Mouse (Mus musculus): ENCODE measurements around the gene Coro2b. TPM values are rescaled to one million over a fixed set of nuclear protein-coding genes. Genes with fewer than 3 reads are reported as not detected.

Gene Coro2b
- polyA plus RNA-seq, 1 experiment from 2014 or later: 6.9 TPM

DNA sequence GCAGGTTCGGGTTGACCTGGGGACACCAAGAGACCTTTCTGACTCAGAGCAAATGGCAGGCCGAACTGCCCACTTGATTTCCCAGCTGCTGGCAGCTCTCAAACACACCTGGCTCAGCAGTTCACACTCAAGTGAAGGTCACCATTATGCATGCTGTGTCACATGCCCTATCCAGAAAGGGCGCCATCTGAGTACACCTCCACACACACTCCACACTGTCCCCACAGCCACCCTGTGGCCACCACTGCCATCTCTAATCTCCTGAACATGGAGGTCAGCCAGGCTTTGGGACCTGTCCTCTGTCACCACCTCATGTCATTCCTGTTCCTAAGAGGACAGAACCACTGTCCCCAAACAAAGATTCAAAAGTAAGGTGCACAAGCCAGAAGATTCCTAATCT is 35.3 kb downstream of the Coro2b start:
- H3K27me3 ChIP-seq (ENCODE audit: control insufficient read depth, insufficient read depth, low read length): no peaks in the 10 kb centered on the region
- no peak overlapping the region for H3K4me2 ChIP-seq (ENCODE audit: low read length)
- no peak overlapping the region for H3K9ac ChIP-seq (ENCODE audit: low read length)
- H3K4me1 ChIP-seq (ENCODE audit: control insufficient read depth in 2 of 2, insufficient read depth in 2 of 2, low read length in 2 of 2): peaks cover 19 to 21% of the 10 kb centered on the region in 2 experiments
- WGBS: 78% methylated on average over 3 of the region's 3 CpGs
- no peaks in the 10 kb centered on the region for H3K9me3 ChIP-seq (ENCODE audit: control insufficient read depth, low read length)
- H3K4me3 ChIP-seq (ENCODE audit: control insufficient read depth in 1 of 2, insufficient read depth in 1 of 2, low read depth in 1 of 2, low read length in 2 of 2): no peak overlapping the region
- H3K36me3 ChIP-seq (ENCODE audit: control insufficient read depth, insufficient read depth, low read length): no peaks in the 10 kb centered on the region
- ATAC-seq (ENCODE audit: insufficient number of reproducible peaks, insufficient read depth, low FRiP score, low read depth): no peak
- no peak overlapping the region for H3K27ac ChIP-seq (replicated peaks in 1 of 2; ENCODE audit: control insufficient read depth in 1 of 2, insufficient read depth in 1 of 2, low read depth in 2 of 2, low read length in 2 of 2)

GRCm38 (mm10) chr9:62500007-62500406 is 36.8 kb downstream of the Coro2b start:
- Histone ChIP-seq H3K4me2 (ENCODE audit: low read length) (no peak overlapping the region), H3K4me3 (ENCODE audit: control insufficient read depth in 1 of 2, insufficient read depth in 1 of 2, low read depth in 1 of 2, low read length in 2 of 2) (no peak overlapping the region), H3K4me1 (ENCODE audit: control insufficient read depth in 2 of 2, insufficient read depth in 2 of 2, low read length in 2 of 2) (peaks cover 9 to 12% of the 10 kb centered on the region in 2 experiments; a peak in 3 of 4 replicates), H3K9ac (ENCODE audit: low read length) (no peak overlapping the region), H3K27ac (replicated peaks in 1 of 2; ENCODE audit: control insufficient read depth in 1 of 2, insufficient read depth in 1 of 2, low read depth in 2 of 2, low read length in 2 of 2) (no peak overlapping the region), H3K9me3 (ENCODE audit: control insufficient read depth, low read length) (no peaks in the 10 kb centered on the region), H3K27me3 (ENCODE audit: control insufficient read depth, insufficient read depth, low read length) (no peaks in the 10 kb centered on the region), H3K36me3 (ENCODE audit: control insufficient read depth, insufficient read depth, low read length) (no peaks in the 10 kb centered on the region)
- no peak for ATAC-seq (ENCODE audit: insufficient number of reproducible peaks, insufficient read depth, low FRiP score, low read depth)
- 77% methylated on average over 4 of the region's 4 CpGs for WGBS

- Histone ChIP-seq H3K4me3 (ENCODE audit: control insufficient read depth in 1 of 2, insufficient read depth in 1 of 2, low read depth in 1 of 2, low read length in 2 of 2) (no peak overlapping the region), H3K36me3 (ENCODE audit: control insufficient read depth, insufficient read depth, low read length) (no peaks in the 10 kb centered on the region), H3K27me3 (ENCODE audit: control insufficient read depth, insufficient read depth, low read length) (no peaks in the 10 kb centered on the region), H3K27ac (replicated peaks in 1 of 2; ENCODE audit: control insufficient read depth in 1 of 2, insufficient read depth in 1 of 2, low read depth in 2 of 2, low read length in 2 of 2) (no peak overlapping the region), H3K4me2 (ENCODE audit: low read length) (no peak overlapping the region), H3K9ac (ENCODE audit: low read length) (no peak overlapping the region), H3K4me1 (ENCODE audit: control insufficient read depth in 2 of 2, insufficient read depth in 2 of 2, low read length in 2 of 2) (peaks cover 6 to 10% of the 10 kb centered on the region in 2 experiments; a peak in 3 of 4 replicates), H3K9me3 (ENCODE audit: control insufficient read depth, low read length) (no peaks in the 10 kb centered on the region)
- 88% methylated on average over 6 of the region's 6 CpGs for WGBS
- no peak for ATAC-seq (ENCODE audit: insufficient number of reproducible peaks, insufficient read depth, low FRiP score, low read depth)
These were observed 37.9 kb downstream of the Coro2b start for GRCm38 (mm10) chr9:62498945-62499344.

- H3K36me3 ChIP-seq (ENCODE audit: control insufficient read depth, insufficient read depth, low read length): no peaks in the 10 kb centered on the region
- H3K4me2 ChIP-seq (ENCODE audit: low read length): no peak overlapping the region
- ATAC-seq (ENCODE audit: insufficient number of reproducible peaks, insufficient read depth, low FRiP score, low read depth): 0 out of 2 replicates have a peak, but pooled peaks have one; percentile 51
- H3K4me3 ChIP-seq (ENCODE audit: control insufficient read depth in 1 of 2, insufficient read depth in 1 of 2, low read depth in 1 of 2, low read length in 2 of 2): no peak overlapping the region
- H3K27ac ChIP-seq (replicated peaks in 1 of 2; ENCODE audit: control insufficient read depth in 1 of 2, insufficient read depth in 1 of 2, low read depth in 2 of 2, low read length in 2 of 2): peak overlapping the region; percentile 59 to 61
- H3K9ac ChIP-seq (ENCODE audit: low read length): no peak overlapping the region
- H3K9me3 ChIP-seq (ENCODE audit: control insufficient read depth, low read length): no peaks in the 10 kb centered on the region
- H3K4me1 ChIP-seq (ENCODE audit: control insufficient read depth in 2 of 2, insufficient read depth in 2 of 2, low read length in 2 of 2): peaks cover 5 to 9% of the 10 kb centered on the region in 2 experiments; a peak in 3 of 4 replicates
- H3K27me3 ChIP-seq (ENCODE audit: control insufficient read depth, insufficient read depth, low read length): no peaks in the 10 kb centered on the region
- 59% methylated on average over 18 of the region's 18 CpGs for WGBS
These were observed 39.4 kb downstream of the Coro2b start for GRCm38 (mm10) chr9:62497135-62498092.

DNA sequence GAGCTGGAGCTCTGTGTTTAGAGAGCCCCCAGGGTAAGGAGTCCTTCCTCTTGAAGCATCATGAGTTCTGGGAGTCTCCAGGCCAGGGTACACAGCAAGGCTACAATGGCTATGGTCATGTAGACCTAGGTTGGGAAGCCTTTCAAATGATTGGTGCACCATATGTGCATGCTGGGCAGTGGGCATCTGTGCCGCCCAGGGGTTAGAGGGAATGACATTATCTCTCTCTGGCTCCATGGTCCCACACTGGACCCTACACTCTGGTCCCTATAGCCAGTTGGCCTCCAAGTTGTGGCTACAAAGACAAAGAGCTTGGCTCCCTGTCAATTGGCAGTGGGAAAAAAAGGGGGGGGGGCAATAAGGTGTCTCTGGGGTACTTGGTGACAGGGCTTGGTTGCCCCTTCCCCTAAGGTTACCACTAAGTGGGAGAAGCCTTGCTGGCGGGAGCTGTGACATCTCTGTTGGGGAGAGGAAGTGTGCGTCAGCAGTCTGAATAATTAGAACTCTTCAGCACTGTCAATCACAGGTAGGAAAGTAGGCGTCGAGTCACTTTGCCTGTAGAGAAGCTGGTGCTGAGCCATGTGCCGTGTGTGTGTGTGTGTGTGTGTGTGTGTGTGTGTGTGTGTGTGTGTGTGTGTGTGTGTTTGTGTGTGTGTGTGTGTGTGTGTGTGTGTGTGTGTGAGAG is 44.4 kb downstream of the Coro2b start:
- no peak overlapping the region for H3K4me3 ChIP-seq (ENCODE audit: control insufficient read depth in 1 of 2, insufficient read depth in 1 of 2, low read depth in 1 of 2, low read length in 2 of 2)
- H3K36me3 ChIP-seq (ENCODE audit: control insufficient read depth, insufficient read depth, low read length): no peaks in the 10 kb centered on the region
- no peak overlapping the region for H3K4me2 ChIP-seq (ENCODE audit: low read length)
- WGBS: 38% methylated on average over 6 of the region's 6 CpGs
- no peaks in the 10 kb centered on the region for H3K9me3 ChIP-seq (ENCODE audit: control insufficient read depth, low read length)
- H3K4me1 ChIP-seq (ENCODE audit: control insufficient read depth in 2 of 2, insufficient read depth in 2 of 2, low read length in 2 of 2): peaks cover 4 to 7% of the 10 kb centered on the region in 2 experiments; a peak in 3 of 4 replicates
- no peak for ATAC-seq (ENCODE audit: insufficient number of reproducible peaks, insufficient read depth, low FRiP score, low read depth)
- H3K9ac ChIP-seq (ENCODE audit: low read length): no peak overlapping the region
- no peak overlapping the region for H3K27ac ChIP-seq (replicated peaks in 1 of 2; ENCODE audit: control insufficient read depth in 1 of 2, insufficient read depth in 1 of 2, low read depth in 2 of 2, low read length in 2 of 2)
- H3K27me3 ChIP-seq (ENCODE audit: control insufficient read depth, insufficient read depth, low read length): no peaks in the 10 kb centered on the region

DNA sequence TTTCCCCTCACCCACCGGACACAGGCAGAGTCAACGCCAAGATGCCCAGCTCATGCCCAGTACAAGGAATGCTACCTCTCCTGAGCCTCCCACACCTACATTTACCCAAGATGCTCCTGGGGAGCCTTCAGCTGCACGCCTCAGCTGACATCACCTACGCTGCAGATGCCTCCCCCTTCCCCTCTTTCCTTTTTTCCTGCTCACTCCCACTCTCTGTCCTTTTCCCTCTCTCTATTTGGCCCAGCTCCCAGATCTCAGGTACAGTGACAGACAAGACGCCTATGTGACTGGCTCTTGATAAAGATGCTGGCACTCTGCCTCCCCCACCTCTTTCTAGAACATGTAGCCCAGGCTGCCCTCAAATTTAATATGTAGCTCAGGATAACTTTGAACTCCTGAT is 45.2 kb downstream of the Coro2b start:
- no peak for ATAC-seq (ENCODE audit: insufficient number of reproducible peaks, insufficient read depth, low FRiP score, low read depth)
- Histone ChIP-seq H3K27me3 (ENCODE audit: control insufficient read depth, insufficient read depth, low read length) (no peaks in the 10 kb centered on the region), H3K36me3 (ENCODE audit: control insufficient read depth, insufficient read depth, low read length) (no peaks in the 10 kb centered on the region), H3K9ac (ENCODE audit: low read length) (no peak overlapping the region), H3K4me3 (ENCODE audit: control insufficient read depth in 1 of 2, insufficient read depth in 1 of 2, low read depth in 1 of 2, low read length in 2 of 2) (no peak overlapping the region), H3K9me3 (ENCODE audit: control insufficient read depth, low read length) (no peaks in the 10 kb centered on the region), H3K4me1 (ENCODE audit: control insufficient read depth in 2 of 2, insufficient read depth in 2 of 2, low read length in 2 of 2) (peaks cover 4 to 7% of the 10 kb centered on the region in 2 experiments; a peak in 3 of 4 replicates), H3K27ac (replicated peaks in 1 of 2; ENCODE audit: control insufficient read depth in 1 of 2, insufficient read depth in 1 of 2, low read depth in 2 of 2, low read length in 2 of 2) (no peak overlapping the region), H3K4me2 (ENCODE audit: low read length) (no peak overlapping the region)
- WGBS: 69% methylated on average over 5 of the region's 5 CpGs

GRCm38 (mm10) chr9:62491104-62491503 is 45.7 kb downstream of the Coro2b start:
- Histone ChIP-seq H3K27ac (replicated peaks in 1 of 2; ENCODE audit: control insufficient read depth in 1 of 2, insufficient read depth in 1 of 2, low read depth in 2 of 2, low read length in 2 of 2) (no peak overlapping the region), H3K4me3 (ENCODE audit: control insufficient read depth in 1 of 2, insufficient read depth in 1 of 2, low read depth in 1 of 2, low read length in 2 of 2) (no peak overlapping the region), H3K4me2 (ENCODE audit: low read length) (no peak overlapping the region), H3K9ac (ENCODE audit: low read length) (no peak overlapping the region), H3K27me3 (ENCODE audit: control insufficient read depth, insufficient read depth, low read length) (no peaks in the 10 kb centered on the region), H3K4me1 (ENCODE audit: control insufficient read depth in 2 of 2, insufficient read depth in 2 of 2, low read length in 2 of 2) (peaks cover 4 to 7% of the 10 kb centered on the region in 2 experiments; a peak in 3 of 4 replicates), H3K9me3 (ENCODE audit: control insufficient read depth, low read length) (no peaks in the 10 kb centered on the region), H3K36me3 (ENCODE audit: control insufficient read depth, insufficient read depth, low read length) (no peaks in the 10 kb centered on the region)
- no peak for ATAC-seq (ENCODE audit: insufficient number of reproducible peaks, insufficient read depth, low FRiP score, low read depth)
- 36% methylated on average over 3 of the region's 3 CpGs for WGBS

Data from heart, embryonic 14.5 days (tissue).